Mouse (Mus musculus) ES-E14 (cell line): ENCODE results near the gene Bst2. TPM values are rescaled to one million over a fixed set of nuclear protein-coding genes. Genes with fewer than 3 reads are reported as not detected.

Experiments used
- DNase-seq: peaks from one replicate; pipeline ENCODE4 v3.0.0-alpha.2; 2013; ENCODE audit warnings: low read depth, low spot score
- H3K27ac ChIP-seq: 2 replicates; pipeline ENCODE4 v1.5.1; 2012; ENCODE audit warnings: low read depth, mild to moderate bottlenecking, low read length, moderate library complexity, mixed read lengths; ENCODE audit not compliant: poor library complexity, insufficient read depth, severe bottlenecking
- H3K36me3 ChIP-seq: 2 replicates; pipeline ENCODE4 v1.6.1; 2012; ENCODE audit warnings: mild to moderate bottlenecking, low read length, moderate library complexity, mixed read lengths; ENCODE audit not compliant: control insufficient read depth, poor library complexity, insufficient read depth, severe bottlenecking
- H3K4me1 ChIP-seq, 2 experiments: fragments of 150-350 bp in 1 of 2; sonication (generic) in 1 of 2; 2 replicates each; pipeline ENCODE4 v1.6.1; 2012; ENCODE audit warnings: low read length in 2 of 2, mild to moderate bottlenecking in 1 of 2, mixed read lengths in 1 of 2; ENCODE audit not compliant: control insufficient read depth in 2 of 2, insufficient read depth in 2 of 2, poor library complexity in 1 of 2
- H3K4me3 ChIP-seq, 2 experiments: fragments of 150-350 bp in 1 of 2; sonication (generic) in 1 of 2; 2 replicates each; pipeline ENCODE4 v1.5.1; 2012; ENCODE audit warnings: low read length in 2 of 2, low read depth in 1 of 2, mild to moderate bottlenecking in 1 of 2, mixed read lengths in 1 of 2; ENCODE audit not compliant: insufficient read depth in 1 of 2, poor library complexity in 1 of 2, severe bottlenecking in 1 of 2
- H3K9ac ChIP-seq: 2 replicates; pipeline ENCODE4 v1.6.1; 2012; ENCODE audit warnings: low read depth, mild to moderate bottlenecking, low read length, mixed read lengths; ENCODE audit not compliant: poor library complexity, insufficient read depth, severe bottlenecking
- H3K9me3 ChIP-seq: fragments of 150-350 bp; sonication (generic); 2 replicates; pipeline ENCODE4 v1.6.1; 2012; ENCODE audit warnings: low read depth, mild to moderate bottlenecking, low read length; ENCODE audit not compliant: control insufficient read depth, insufficient read depth
- CHD2 ChIP-seq: IDR thresholded peaks from 2 replicates; pipeline ENCODE4 v1.6.1; 2014; ENCODE audit warnings: mild to moderate bottlenecking, low read depth, low read length, inconsistent platforms
- HCFC1 ChIP-seq: IDR thresholded peaks from 2 replicates; pipeline ENCODE4 v1.6.1; 2012; ENCODE audit warnings: low read length, inconsistent platforms, borderline replicate concordance; ENCODE audit not compliant: insufficient read depth
- MAFK ChIP-seq: IDR thresholded peaks from 2 replicates; pipeline ENCODE4 v1.6.1; 2014; ENCODE audit warnings: mild to moderate bottlenecking, low read depth, low read length, inconsistent platforms; ENCODE audit not compliant: insufficient read depth
- ZC3H11A ChIP-seq: IDR thresholded peaks from 2 replicates; pipeline ENCODE4 v1.6.1; 2012; ENCODE audit warnings: low read depth, mild to moderate bottlenecking, inconsistent platforms, low read length, borderline replicate concordance
- ZNF384 ChIP-seq: IDR thresholded peaks from 2 replicates; pipeline ENCODE4 v1.6.1; 2012; ENCODE audit warnings: low read depth, low read length, inconsistent platforms
- in situ Hi-C, 2 experiments: fragments of 600-800 bp; cut with MboI; formaldehyde crosslinking; loops; one replicate each; pipeline ENCODE4 v1.15.1; 2025; ENCODE audit warnings: low sequenced_read_pairs in 2 of 2, inconsistent platforms in 1 of 2; ENCODE audit not compliant: unreplicated experiment in 2 of 2
- total RNA-seq: library from RNA; depleted of rRNA; stranded (reverse); fragments of 300-350 nt; gene quantifications from 2 replicates; pipeline ENCODE4 v1.2.3, GENCODE M21; 2012

The Bst2 gene
- total RNA-seq, 1 experiment, result 135 TPM

DNA sequence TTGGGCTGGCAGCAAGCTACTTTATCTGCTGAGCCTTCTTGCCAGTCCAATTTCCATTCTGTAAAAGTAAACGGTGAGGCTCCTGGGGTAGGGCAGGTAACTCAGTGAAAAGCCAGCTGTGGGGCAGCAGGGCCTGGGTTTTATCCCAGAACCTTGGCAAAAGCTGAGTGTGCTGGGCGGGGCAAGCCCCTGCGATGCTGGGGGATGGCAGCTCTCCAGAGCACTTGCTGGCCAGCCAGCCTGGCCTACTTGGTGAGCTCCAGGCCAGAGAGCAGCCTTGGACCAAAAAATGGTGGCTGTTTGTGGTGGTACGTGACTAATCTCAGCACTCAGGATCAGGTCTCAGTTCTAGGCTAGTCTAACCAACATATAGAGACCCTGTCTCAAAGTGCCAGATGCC, 31.3 kb downstream of the Bst2 start:
- DNase-seq, result no peak
- Histone ChIP-seq H3K9ac (no peak overlapping the region), H3K36me3 (no peaks in the 10 kb centered on the region; the same call in 1 of the 2 replicates), H3K9me3 (no peaks in the 10 kb centered on the region), H3K4me3 (no peak overlapping the region), H3K27ac (no peak overlapping the region), H3K4me1 (peaks cover 4 to 6% of the 10 kb centered on the region in 2 experiments; a peak in 1 of 4 replicates)
- no peak for TF ChIP-seq MAFK
- TF ChIP-seq ZC3H11A, result no peak
- no peak for TF ChIP-seq HCFC1
- TF ChIP-seq ZNF384, result no peak
- TF ChIP-seq CHD2, result no peak
- in situ Hi-C loops, result no loop called here

DNA sequence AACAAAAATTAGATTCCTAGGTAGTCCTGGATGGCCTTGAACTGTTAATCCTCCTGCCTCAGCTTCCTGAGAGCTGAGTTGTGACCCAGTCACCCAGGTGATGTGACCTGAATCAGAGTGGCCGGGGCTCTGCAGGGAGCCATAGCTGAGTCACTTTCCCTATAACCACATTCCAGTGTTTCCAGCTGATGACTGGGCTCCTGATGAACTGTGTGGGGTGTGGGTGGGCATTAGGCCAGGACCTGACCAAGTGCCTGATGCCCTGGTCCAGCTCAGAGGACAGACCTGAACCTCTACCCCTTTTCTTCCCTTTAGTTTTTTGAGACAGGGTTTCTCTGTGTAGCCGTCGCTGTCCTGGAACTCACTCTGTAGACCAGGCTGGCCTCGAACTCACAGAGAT, 31.9 kb downstream of the Bst2 start:
- in situ Hi-C loops, result no loop called here
- H3K4me1 ChIP-seq, result peaks cover 4 to 6% of the 10 kb centered on the region in 2 experiments; a peak in 2 of 4 replicates
- TF ChIP-seq ZNF384 (no peak), MAFK (no peak), HCFC1 (no peak), ZC3H11A (no peak), CHD2 (no peak)
- H3K9ac ChIP-seq, result no peak overlapping the region
- H3K36me3 ChIP-seq, result no peaks in the 10 kb centered on the region; the same call in 1 of the 2 replicates
- DNase-seq, result no peak
- H3K4me3 ChIP-seq, result no peak overlapping the region
- H3K9me3 ChIP-seq, result no peaks in the 10 kb centered on the region
- no peak overlapping the region for H3K27ac ChIP-seq

DNA sequence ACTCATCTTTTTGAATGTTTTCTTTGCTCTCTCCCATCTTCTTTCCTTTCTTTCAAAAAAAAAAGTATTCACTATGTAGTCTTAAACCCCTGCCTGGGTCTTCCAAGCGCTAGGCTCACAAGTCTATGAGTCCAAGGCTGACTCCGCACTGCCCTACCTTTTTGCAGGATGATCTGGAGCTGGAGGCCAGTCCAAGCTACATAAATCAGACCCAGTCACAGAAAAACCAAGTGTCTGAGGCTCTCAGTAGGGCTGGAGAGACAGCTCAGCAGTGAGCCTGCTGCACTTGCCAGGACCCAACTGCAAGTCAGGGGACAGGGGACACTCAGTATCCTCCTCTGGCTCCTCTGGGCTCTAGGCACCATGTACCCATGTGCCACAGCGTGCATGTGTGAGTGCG, 32.9 kb downstream of the Bst2 start:
- no peaks in the 10 kb centered on the region for H3K9me3 ChIP-seq
- H3K9ac ChIP-seq, result no peak overlapping the region
- peaks cover 4 to 11% of the 10 kb centered on the region in 2 experiments; a peak in 2 of 4 replicates for H3K4me1 ChIP-seq
- no peak for DNase-seq
- no peak overlapping the region for H3K4me3 ChIP-seq
- no peaks in the 10 kb centered on the region; the same call in 1 of the 2 replicates for H3K36me3 ChIP-seq
- TF ChIP-seq CHD2 (no peak), MAFK (no peak), HCFC1 (no peak), ZNF384 (no peak), ZC3H11A (no peak)
- no peak overlapping the region for H3K27ac ChIP-seq
- in situ Hi-C loops, result no loop called here

DNA sequence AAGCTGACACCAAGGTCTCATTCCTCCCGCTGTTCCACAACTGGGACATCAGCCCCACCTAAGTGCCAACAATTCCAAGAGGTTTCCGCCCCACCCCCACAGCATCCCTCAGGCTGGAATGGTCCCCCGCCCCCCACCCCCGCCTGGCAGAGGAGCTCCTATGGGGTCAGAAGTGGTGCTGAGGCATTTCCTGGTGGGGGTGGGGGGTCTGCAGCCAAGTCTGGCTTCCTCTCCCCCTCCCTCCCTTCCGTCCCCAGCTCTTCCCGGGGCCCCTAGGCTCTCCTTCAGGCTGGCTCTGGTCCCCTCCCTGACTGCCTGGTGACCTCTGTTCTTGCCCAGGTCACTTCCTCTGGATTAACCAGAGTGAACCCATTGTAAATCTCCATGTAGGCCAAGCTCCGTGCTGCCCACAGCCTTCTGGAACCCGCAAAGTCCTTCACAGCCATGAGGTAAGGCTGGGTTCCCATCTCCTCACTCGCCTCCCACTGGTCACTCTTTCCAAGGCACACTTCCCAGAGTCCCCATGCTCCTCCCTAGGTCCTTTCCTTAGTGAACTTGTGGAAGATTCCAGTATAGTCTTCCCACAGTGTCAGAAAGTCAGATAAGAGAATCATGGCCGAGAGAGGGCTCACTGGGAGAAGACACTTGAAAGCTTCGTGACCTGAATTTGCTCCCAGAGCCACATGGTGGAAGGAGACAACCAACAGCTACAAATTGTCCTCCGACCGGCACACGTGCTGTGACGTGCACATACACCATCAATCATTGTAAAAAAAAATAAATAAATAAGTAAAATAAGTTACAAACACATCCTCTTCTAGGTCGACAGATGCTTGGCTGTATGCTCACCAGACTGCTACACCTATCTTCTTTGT, 38.2 kb downstream of the Bst2 start:
- no peak for TF ChIP-seq CHD2
- TF ChIP-seq MAFK, result no peak
- TF ChIP-seq ZC3H11A, result no peak
- TF ChIP-seq HCFC1, result no peak
- TF ChIP-seq ZNF384, result no peak
- DNase-seq, result no peak
- H3K4me1 ChIP-seq, result peaks cover 2 to 32% of the 10 kb centered on the region in 2 experiments; a peak in 2 of 4 replicates
- H3K9ac ChIP-seq, result peak overlapping the region; percentile 49; the same call in 1 of the 2 replicates
- peak overlapping the region; percentile 88 for H3K27ac ChIP-seq
- H3K4me3 ChIP-seq, result 0 out of 4 replicates have a peak overlapping the region, but pooled peaks of 1 of the 2 experiments have one; percentile 19
- in situ Hi-C loops, result no loop called here
- no peaks in the 10 kb centered on the region for H3K9me3 ChIP-seq
- H3K36me3 ChIP-seq, result peaks cover 3% of the 10 kb centered on the region; the same call in 1 of the 2 replicates
